Mouse (Mus musculus) adipocyte (in vitro differentiated cells): ENCODE data around the gene Lck.
"Not testable (repeated sequence)": the region's sequence is repeated elsewhere in the genome, so short reads cannot be mapped to it uniquely, and the experiment has no call there.

Source experiments
- DNase-seq: peaks from one replicate; pipeline ENCODE4 v3.0.0-alpha.2; 2016; ENCODE audit warnings: low spot score

Lck gene

GRCm38 (mm10) chr4:129555421-129555861, 18.0 kb downstream of the Lck start:
- no peak for DNase-seq

DNA sequence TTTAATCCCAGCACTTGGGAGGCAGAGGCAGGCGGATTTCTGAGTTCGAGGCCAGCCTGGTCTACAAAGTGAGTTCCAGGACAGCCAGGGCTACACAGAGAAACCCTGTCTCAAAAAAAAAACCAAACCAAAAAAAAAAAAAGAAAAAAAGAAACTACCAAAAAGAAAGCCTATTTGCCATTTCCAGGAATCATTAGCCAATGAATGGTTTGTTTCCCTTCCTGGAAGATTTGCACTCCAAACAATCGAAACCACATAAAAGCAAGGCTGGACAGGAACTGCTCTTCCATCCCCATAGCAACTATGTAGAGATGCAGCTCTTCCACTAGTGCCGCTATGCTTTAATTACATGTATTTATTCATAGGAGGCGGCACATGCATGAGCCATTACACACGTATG, 18.9 kb downstream of the Lck start:
- DNase-seq = not testable (repeated sequence)

DNA sequence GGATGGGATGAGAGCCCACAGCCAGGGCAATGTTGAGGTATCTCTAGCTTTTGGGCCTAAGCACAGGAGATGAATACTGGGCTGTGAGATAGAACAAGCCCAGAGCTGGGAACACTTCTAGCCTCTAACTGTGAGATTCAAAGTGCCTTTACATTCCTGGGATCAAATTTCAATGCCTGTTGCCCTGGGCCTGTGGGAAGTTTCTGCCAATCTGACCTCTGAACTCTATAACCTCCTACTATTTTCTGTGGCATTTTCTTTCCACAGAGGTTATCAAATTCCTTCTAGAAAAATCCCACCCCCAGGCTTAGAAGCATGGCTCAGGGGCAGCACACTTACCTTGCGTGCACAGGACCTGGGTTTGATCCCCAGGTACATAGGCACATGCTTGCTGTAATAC, 23.1 kb downstream of the Lck start:
- no peak for DNase-seq

- no peak for DNase-seq
Observed at GRCm38 (mm10) chr4:129549306-129549705, 24.1 kb downstream of the Lck start.

GRCm38 (mm10) chr4:129547631-129548030, 25.8 kb downstream of the Lck start:
- DNase-seq = not testable (repeated sequence)

GRCm38 (mm10) chr4:129544106-129544505, 29.3 kb downstream of the Lck start:
- DNase-seq = no peak

GRCm38 (mm10) chr4:129542592-129543141, 30.8 kb downstream of the Lck start, which contains the start of gene Hdac1:
Gene Hdac1 (minus strand): TSS chr4:129542713.
- peak; percentile 94 for DNase-seq

- peak; percentile 12 for DNase-seq
Observed at GRCm38 (mm10) chr4:129541868-129542591, 31.4 kb downstream of the Lck start.

DNA sequence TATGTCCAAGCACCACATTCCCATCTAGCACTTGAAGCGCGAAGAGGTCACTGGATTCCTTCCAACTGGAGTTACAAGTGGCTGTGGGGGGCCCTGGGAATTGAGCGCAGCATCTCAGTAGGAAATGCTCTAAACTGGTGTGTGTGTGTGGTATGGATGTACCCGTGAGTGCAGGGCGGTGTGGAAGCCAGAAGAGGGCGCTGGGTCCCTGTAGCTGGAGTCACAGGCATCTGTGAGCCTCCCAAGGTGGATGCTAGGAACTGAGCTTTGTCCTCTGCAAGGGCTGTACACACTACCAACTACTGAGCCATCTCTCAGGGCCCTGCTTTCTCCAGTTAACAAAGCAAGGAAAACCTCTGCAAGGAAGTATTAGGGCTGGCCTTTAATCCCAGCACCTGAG, 33.4 kb downstream of the Lck start:
- DNase-seq = no peak

DNA sequence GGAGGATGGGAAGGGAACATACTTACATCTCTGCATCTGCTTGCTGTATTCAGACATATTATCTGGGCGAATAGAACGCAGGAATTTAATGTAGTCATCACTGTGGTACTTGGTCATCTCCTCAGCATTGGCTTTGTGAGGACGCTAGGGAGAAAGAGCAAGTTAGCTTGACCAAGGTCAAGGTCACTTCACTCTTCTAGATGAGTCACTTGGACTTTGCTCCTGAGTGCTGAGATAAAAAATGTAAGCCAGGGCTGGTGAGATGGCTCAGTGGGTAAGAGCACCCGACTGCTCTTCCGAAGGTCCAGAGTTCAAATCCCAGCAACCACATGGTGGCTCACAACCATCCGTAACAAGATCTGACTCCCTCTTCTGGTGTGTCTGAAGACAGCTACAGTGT, 44.5 kb downstream of the Lck start:
- not testable (repeated sequence) for DNase-seq

DNA sequence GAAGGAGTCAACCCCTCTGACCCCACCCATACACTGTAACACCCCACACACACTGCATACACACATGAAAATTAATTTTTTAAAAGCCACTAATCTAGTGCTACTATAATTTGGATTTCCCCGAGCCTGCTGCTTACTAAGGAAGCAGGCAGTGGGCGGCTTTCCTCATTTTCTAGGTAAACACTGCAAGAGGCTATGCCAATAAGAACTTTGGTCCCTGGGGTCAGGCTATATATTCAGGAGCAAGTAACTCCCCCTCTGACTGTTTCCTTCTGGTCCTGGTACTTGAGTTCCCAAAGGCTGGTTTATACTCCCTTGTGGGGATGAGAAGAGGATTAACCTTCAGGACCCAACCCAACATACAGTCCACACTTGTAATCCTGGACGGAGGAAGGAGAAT, 47.6 kb downstream of the Lck start:
- DNase-seq = no peak

- no peak for DNase-seq
Observed at GRCm38 (mm10) chr4:129525338-129525737, 48.1 kb downstream of the Lck start.

DNA sequence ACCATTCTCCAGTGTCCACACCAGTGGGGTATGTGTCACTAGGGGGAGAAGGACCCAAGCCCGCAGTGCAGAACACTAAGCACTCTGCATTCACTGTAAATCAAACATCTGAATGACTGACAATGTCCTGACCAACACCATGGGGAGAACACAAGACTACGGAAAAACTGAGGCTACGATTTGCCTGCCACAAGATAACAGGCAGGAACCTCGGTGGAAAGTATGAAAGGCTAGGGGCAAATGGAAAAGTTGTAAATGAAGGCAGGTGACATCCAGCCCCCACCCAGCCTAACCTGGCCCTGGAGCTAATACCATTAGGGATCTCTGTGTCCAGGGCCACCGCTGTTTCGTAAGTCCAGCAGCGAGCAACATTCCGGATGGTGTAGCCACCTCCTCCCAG, 54.9 kb downstream of the Lck start:
- DNase-seq = no peak

- DNase-seq = no peak
Observed at GRCm38 (mm10) chr4:129516925-129517324, 56.5 kb downstream of the Lck start.

- DNase-seq = peak; percentile 20
Observed at GRCm38 (mm10) chr4:129514300-129514898, 59.0 kb downstream of the Lck start.

GRCm38 (mm10) chr4:129513891-129514290, 59.5 kb downstream of the Lck start:
- DNase-seq = no peak

GRCm38 (mm10) chr4:129513086-129513767, 60.2 kb downstream of the Lck start, which contains the start of gene Marcksl1:
Gene Marcksl1 (plus strand): TSS chr4:129513581.
- DNase-seq = peak; percentile 13

DNA sequence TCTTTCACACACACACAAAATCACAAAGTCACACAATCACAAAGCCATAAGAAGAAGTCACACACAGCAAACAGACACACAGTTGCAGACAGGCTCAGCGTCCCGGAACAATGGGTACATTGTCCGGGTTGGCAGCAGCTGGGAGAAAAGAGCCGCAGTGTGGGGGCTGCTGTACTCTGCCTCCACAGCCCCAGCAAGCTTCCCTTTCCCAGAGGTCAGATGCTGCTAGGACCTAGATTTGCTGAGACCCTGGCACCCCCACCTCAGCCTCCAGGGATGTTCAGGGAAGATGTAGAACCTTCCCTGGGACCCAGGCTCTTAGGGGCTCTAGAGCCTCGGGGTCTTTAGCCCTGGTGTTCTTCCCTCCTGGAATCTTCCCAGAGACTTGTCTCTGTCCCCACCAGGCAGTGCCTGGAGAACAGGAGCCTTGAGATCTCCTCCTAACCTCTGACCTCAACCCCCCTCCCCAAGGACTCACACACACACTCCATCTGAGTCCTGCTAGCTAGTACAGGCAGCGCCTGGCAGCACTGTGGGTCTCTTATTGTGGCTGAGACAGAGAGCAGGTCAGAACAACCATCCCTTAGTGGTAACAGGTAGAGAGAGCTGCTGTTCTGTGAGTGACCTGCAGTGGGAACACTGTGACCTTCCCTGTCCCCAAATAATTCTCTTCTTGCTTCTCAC, 61.9 kb downstream of the Lck start:
- DNase-seq = no peak

- DNase-seq = no peak
Observed at GRCm38 (mm10) chr4:129510723-129511412, 62.6 kb downstream of the Lck start.

DNA sequence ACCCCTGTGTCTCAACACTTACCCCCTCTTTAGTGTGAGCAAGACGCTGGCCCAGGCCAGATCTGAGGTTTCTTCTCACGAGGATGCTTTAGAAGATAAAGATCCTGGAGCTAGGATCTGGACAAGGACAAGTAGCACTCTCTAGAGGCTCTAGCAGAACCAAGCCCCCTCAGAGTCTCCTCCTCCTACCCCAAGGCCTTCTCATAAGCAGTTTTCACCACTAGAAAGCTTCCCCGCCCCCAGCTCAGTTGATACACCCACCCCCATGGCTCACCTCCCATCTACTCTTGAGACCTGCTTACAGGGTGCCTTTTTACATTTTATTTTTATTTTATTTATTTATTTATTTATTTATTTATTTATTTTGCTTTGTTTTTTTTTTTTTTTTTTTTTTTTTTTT, 63.8 kb downstream of the Lck start:
- DNase-seq = no peak

- DNase-seq = no peak
Observed at GRCm38 (mm10) chr4:129508834-129509600, 64.4 kb downstream of the Lck start.
